Mouse (Mus musculus) heart, embryonic 11.5 days (tissue): ENCODE data around the gene Dedd2. TPM values are rescaled to one million over a fixed set of nuclear protein-coding genes. Genes with fewer than 3 reads are reported as not detected.
A peak's percentile ranks its signal among the peaks of the same experiment; 100 is the strongest.

Experiments
- ATAC-seq: fragments of 200-750 bp; cut with Nextera tagmentation; replicated peaks from 2 replicates; pipeline ENCODE4 v1.8.0; 2017; ENCODE audit warnings: moderate library complexity; ENCODE audit not compliant: insufficient number of reproducible peaks, low FRiP score, low TSS enrichment
- H3K27ac ChIP-seq: fragments of 300-500 bp; sonication (generic); 2 replicates; pipeline ENCODE4 v1.5.1; 2014; ENCODE audit warnings: mild to moderate bottlenecking, low read depth, low read length
- H3K27me3 ChIP-seq: fragments of 300-500 bp; sonication (generic); 2 replicates; pipeline ENCODE4 v1.6.1; 2014; ENCODE audit warnings: mild to moderate bottlenecking, low read length, mixed read lengths; ENCODE audit not compliant: control insufficient read depth, insufficient read depth
- H3K36me3 ChIP-seq: fragments of 300-500 bp; sonication (generic); 2 replicates; pipeline ENCODE4 v1.6.1; 2014; ENCODE audit warnings: mild to moderate bottlenecking, low read length, moderate library complexity, mixed read lengths; ENCODE audit not compliant: control insufficient read depth, insufficient read depth
- H3K4me1 ChIP-seq: fragments of 300-500 bp; sonication (generic); 2 replicates; pipeline ENCODE4 v1.6.1; 2014; ENCODE audit warnings: low read length; ENCODE audit not compliant: control insufficient read depth, insufficient read depth
- H3K4me2 ChIP-seq: fragments of 300-500 bp; sonication (generic); 2 replicates; pipeline ENCODE4 v1.6.1; 2014; ENCODE audit warnings: mild to moderate bottlenecking, moderate library complexity
- H3K4me3 ChIP-seq: fragments of 300-500 bp; sonication (generic); 2 replicates; pipeline ENCODE4 v1.5.1; 2014; ENCODE audit warnings: low read depth, low read length
- H3K9ac ChIP-seq: fragments of 300-500 bp; sonication (generic); 2 replicates; pipeline ENCODE4 v1.6.1; 2014; ENCODE audit warnings: mild to moderate bottlenecking, low read depth, low read length, moderate library complexity
- H3K9me3 ChIP-seq: fragments of 300-500 bp; sonication (generic); replicated peaks from 2 replicates; pipeline ENCODE4 v1.6.1; 2016; ENCODE audit warnings: low read length; ENCODE audit not compliant: control insufficient read depth
- WGBS: fragments of 180-500 bp; shearing (Covaris S2); extraction: QIAGEN DNeasy Blood & Tissue Kit; methylation state at CpG from one replicate; pipeline ENCODE4 v1.1.7; 2014; ENCODE audit not compliant: insufficient replicate concordance; 5-methylcytosine and 5-hydroxymethylcytosine counted together
- polyA plus RNA-seq: library from polyadenylated mRNA; unstranded; fragments of >200 nt; fragmentation: Nextera tagmentation; extraction: Ambion mirVana; gene quantifications from 2 replicates; pipeline ENCODE4 v1.2.1, GENCODE M21; 2014

Gene Dedd2
- polyA plus RNA-seq, 1 experiment from 2014 or later, result 5.3 TPM

DNA sequence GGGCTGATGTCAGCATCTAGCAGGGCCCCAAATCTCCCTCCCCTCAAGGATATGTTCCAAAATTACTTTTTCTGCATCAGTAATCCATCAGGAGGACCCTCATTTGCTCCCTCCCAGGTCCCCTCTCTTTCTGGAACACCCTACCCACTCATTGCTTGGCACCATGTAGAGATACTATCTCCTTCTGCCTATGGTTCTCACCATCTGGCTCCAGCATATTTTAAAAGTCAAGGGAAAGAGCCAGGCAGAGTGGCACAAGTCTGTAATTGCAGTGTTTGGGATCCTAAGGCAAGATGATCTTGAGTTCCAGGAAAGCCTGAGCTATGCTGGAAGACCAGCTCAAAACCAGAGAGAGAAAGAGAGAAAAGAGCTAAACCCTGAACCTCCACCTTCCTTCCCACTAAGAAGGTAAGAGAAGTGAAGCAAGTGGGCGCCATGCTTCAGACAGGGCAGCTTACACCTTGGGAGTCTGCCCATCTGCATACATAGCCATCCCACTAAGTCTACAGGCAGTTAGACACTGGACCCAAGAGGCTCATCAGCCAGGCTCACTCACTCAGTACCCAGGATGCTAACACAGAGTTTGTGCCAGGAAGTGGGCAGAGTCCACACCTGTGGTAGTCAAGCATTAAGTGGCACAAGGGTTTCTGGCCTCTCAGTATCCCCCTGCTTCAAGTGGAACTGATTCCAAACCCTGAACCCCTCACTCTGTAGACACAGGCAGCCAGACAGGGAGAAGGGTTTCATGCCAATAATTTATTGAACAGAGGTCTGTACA lies 7.3 kb upstream of the Dedd2 start:
- no peaks in the 10 kb centered on the region for H3K9me3 ChIP-seq
- no peaks in the 10 kb centered on the region for H3K27me3 ChIP-seq
- no peak overlapping the region for H3K9ac ChIP-seq
- no peak overlapping the region for H3K27ac ChIP-seq
- no peak overlapping the region for H3K4me3 ChIP-seq
- H3K4me1 ChIP-seq, result peaks cover under 1% of the 10 kb centered on the region; the same call in 1 of the 2 replicates
- 84% methylated on average over 1 of the region's 1 CpGs for WGBS
- peaks cover 64% of the 10 kb centered on the region for H3K36me3 ChIP-seq
- no peak overlapping the region for H3K4me2 ChIP-seq
- no peak for ATAC-seq

DNA sequence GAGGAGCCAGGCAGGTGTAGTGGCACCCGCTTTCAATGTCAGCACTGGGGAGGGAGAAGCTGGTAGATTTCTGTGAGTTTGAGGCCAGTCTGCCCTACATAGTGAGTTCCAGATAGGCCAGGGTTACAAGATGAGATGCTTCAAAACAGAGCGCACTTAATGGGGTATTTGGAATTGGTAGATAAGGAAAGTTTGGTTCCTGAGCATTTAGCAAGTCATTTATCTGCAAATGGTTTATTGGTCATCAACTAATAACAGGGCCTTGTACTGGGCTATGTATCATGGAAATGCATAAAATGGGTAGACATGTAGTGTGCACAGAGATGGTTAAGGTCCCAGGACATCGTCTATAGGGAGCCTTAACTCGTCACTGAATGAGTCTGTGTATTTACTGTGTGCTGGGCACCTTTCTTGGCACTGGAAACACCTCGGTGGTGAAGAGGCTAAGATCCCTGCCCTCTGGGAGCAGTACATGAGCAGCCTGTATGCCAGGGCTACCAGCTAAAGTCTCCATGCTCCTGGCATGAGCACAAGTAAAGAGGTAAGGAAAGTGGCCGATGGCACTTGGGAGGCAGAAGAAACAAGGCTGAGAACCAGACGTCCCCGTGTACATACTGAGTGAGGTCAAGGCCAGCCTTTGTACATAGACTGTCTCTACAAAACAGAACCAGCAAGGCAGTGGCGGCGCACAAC lies 2.0 kb upstream of the Dedd2 start:
- Histone ChIP-seq H3K27ac (no peak overlapping the region), H3K4me3 (peak overlapping the region; percentile 84), H3K9ac (peak overlapping the region; percentile 82), H3K27me3 (no peaks in the 10 kb centered on the region), H3K36me3 (peaks cover 27% of the 10 kb centered on the region), H3K4me1 (peaks cover 24% of the 10 kb centered on the region), H3K4me2 (peak overlapping the region; percentile 96), H3K9me3 (no peaks in the 10 kb centered on the region)
- no peak for ATAC-seq
- WGBS, result 83% methylated on average over 10 of the region's 10 CpGs

DNA sequence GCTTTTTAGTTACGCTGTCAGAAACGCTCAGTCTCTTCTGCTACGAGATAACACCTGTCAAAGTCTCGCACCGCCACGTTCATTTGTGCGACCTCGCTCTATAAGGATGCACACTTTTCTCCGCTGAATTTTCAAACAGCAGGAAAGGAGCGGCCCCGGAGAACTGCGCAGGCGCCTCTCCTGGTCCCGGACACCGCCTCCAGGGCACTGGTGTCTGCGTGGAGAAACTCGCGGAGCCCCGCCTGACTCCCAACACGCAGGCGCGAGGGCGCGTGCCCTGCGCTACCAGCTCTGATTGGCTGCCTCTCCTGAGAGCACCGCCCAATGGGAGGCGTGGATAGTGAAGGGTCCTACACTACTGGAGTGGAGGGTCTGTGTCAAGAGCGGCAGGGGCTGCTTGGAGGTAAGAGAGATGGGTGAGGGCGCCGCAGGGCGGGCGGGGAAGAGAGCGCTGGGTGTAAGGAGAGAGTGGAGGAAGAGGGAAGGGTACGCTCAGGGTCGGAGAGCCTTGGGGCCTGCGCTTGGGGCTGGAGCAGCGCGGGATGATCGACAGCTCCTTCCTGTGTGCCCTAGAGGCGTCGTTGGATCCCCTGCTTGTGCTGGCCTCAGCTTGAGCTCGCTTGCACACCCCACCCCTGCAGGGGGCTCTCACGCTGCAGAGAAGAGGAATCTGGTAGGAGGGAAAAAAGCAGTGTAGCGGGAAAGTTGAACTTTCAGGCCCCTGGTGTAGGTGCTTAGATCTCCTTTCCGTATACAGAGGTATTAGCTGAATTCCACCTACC lies 878 bp upstream of the Dedd2 start, which contains the start of gene Zfp526:
Gene Zfp526 (plus strand): TSS at position 324 of the 782 bp plus-strand sequence.
- Histone ChIP-seq H3K9ac (peak within 1 kb of the TSS; percentile 82), H3K4me2 (peak within 1 kb of the TSS; percentile 96), H3K9me3 (no peaks in the 10 kb centered on the region), H3K4me3 (peak within 1 kb of the TSS; percentile 84), H3K4me1 (peaks cover 24% of the 10 kb centered on the region), H3K36me3 (peaks cover 18% of the 10 kb centered on the region), H3K27ac (peak within 1 kb of the TSS; percentile 90), H3K27me3 (no peaks in the 10 kb centered on the region)
- WGBS, result under 1% methylated on average over 45 of the region's 45 CpGs
- ATAC-seq, result peak; percentile 89

DNA sequence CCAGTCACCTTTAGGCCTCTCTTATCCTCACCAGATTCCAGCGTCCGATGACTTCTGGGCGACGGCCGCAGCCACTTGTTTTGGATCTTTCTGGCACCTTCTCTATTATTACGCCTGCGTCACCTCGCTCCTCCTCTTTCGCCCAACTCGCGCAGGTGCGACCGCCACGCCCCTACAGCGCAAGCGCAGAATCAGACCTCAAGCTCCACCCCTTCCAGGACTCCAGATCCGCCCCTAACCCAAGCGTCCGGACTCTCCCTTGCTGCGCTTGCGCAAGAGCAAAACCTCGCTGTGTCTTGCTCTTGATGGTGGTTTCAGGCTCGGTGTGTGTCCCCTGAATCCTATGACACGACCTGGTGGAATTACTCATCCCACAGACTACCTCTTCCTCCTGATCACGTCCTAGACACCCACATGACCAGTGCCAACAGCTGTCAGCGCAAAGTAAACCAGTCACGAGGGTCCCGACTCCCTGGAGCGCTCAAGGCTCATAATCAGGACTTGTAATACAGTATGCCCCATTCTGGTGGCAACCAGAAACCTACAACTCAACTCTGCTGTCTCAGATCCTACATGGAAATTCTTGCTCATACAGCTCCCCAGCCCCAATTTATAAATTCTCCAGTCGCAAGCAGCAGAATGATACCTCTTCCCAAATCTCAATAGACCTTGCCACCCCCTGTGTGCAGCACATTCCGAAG lies 509 bp downstream of the Dedd2 start:
- Histone ChIP-seq H3K4me2 (peak overlapping the region; percentile 96), H3K9me3 (no peaks in the 10 kb centered on the region), H3K36me3 (peaks cover 7% of the 10 kb centered on the region), H3K9ac (peak overlapping the region; percentile 90), H3K27ac (peak overlapping the region; percentile 90), H3K27me3 (no peaks in the 10 kb centered on the region), H3K4me1 (peaks cover 24% of the 10 kb centered on the region), H3K4me3 (peak overlapping the region; percentile 84)
- 2% methylated on average over 31 of the region's 31 CpGs for WGBS
- peak; percentile 77 for ATAC-seq

DNA sequence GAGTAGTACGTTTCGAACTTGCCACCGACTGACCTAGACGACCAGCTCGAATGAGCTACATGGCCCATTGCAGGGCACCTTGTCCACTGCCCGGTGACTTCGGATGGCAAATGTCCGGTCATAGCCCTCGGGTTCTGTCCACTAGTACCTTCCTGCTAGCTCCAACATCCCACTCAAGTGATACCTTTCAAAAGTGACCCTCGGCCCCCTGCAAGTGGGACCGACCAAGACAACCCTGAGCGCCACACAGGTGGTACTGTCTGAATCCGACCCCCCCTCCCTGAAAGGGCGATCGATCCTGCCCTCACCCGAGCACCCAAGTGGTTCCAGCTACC lies 1.0 kb downstream of the Dedd2 start:
- Histone ChIP-seq H3K36me3 (peaks cover 4% of the 10 kb centered on the region; the same call in 1 of the 2 replicates), H3K27me3 (no peaks in the 10 kb centered on the region), H3K9me3 (no peaks in the 10 kb centered on the region), H3K27ac (peak overlapping the region; percentile 81), H3K4me2 (peak overlapping the region; percentile 96), H3K4me3 (peak overlapping the region; percentile 84), H3K9ac (peak overlapping the region; percentile 90), H3K4me1 (peaks cover 24% of the 10 kb centered on the region)
- 0% methylated on average over 16 of the region's 16 CpGs for WGBS
- no peak; the same call in 1 of the 2 replicates for ATAC-seq

DNA sequence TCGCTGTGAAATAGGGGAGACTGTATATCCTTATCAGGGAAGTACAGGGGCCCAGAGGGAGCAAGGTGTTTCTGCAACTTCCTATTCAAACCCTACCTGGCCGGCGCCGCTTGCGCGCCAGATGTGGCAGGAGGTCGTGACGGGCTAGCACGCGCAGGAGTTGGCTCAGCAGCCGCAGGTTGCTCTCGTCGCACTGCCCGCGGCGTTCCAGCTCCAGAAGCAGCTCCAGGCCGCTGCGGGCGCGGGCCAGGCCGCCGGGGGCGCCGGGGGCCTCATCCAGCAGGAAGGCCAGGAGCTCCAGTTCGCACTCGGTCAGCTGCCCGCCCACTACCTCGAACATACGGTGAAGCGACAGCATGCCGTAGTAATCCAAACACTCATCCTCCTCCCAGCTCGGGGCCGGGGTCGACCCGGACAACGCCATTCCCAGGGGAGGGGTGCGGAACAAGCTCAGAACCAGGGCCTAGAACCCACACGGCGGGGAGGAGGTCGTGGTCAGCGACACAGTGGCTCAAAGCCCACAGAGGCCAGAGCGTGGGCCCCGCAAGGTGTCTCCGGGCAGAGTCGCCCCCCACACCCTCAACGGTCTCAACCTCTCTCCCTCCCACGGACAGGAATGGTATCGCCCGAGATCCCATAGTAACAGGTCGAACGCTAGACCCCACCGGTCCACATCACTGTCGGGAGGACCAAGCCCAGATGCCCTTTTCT lies 1.6 kb downstream of the Dedd2 start:
- H3K9me3 ChIP-seq, result no peaks in the 10 kb centered on the region
- H3K27me3 ChIP-seq, result no peaks in the 10 kb centered on the region
- no peaks in the 10 kb centered on the region; the same call in 1 of the 2 replicates for H3K36me3 ChIP-seq
- ATAC-seq, result no peak; the same call in 1 of the 2 replicates
- H3K4me2 ChIP-seq, result peak overlapping the region; percentile 96
- peak overlapping the region; percentile 84 for H3K4me3 ChIP-seq
- H3K27ac ChIP-seq, result peak overlapping the region; percentile 81
- H3K4me1 ChIP-seq, result peaks cover 24% of the 10 kb centered on the region
- under 1% methylated on average over 53 of the region's 53 CpGs for whole genome bisulfite sequencing
- H3K9ac ChIP-seq, result peak overlapping the region; percentile 90

DNA sequence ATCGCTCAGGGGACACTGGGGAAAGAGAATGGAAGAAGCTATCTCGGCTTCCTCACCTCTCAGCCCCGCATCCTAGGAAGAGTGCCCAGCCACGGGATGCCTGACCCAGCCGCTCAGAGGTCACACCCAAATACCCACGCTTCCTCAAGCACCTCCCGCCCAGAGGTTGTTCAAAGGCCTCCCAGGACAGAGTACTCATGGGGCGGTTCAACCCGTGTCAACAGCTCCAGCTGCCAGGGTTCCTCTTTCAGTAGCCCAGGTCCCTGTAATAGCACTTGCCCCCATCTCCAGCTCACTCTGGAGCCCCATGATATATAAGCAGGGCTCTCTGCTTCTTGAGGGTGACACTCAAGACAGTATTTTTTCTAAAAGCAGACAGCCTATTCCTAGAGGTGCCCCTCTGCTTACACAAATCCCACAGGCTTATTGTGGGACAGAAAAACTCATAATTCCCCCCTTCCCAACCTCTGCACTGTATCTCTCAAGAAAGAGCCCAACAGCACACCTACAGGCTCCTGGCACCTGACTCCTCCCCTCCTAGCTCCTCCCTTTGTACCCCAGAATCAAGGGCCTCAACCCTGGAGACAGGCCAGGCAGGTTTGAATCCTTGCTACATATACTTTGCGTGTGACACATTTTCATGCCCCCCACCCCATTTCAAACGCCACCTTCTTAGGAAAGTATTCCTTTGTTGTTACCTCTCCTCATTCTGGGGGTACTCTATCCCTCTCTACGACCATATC lies 2.6 kb downstream of the Dedd2 start:
- no peaks in the 10 kb centered on the region for H3K27me3 ChIP-seq
- no peaks in the 10 kb centered on the region for H3K36me3 ChIP-seq
- H3K4me2 ChIP-seq, result peak overlapping the region; percentile 96
- peak overlapping the region; percentile 40; the same call in 1 of the 2 replicates for H3K9ac ChIP-seq
- peak overlapping the region; percentile 84; the same call in 1 of the 2 replicates for H3K4me3 ChIP-seq
- 65% methylated on average over 12 of the region's 12 CpGs for WGBS
- no peaks in the 10 kb centered on the region for H3K9me3 ChIP-seq
- H3K27ac ChIP-seq, result no peak overlapping the region
- H3K4me1 ChIP-seq, result peaks cover 24% of the 10 kb centered on the region
- no peak for ATAC-seq
